Mouse (Mus musculus): ENCODE data around the gene Sh3bp5.

DNA sequence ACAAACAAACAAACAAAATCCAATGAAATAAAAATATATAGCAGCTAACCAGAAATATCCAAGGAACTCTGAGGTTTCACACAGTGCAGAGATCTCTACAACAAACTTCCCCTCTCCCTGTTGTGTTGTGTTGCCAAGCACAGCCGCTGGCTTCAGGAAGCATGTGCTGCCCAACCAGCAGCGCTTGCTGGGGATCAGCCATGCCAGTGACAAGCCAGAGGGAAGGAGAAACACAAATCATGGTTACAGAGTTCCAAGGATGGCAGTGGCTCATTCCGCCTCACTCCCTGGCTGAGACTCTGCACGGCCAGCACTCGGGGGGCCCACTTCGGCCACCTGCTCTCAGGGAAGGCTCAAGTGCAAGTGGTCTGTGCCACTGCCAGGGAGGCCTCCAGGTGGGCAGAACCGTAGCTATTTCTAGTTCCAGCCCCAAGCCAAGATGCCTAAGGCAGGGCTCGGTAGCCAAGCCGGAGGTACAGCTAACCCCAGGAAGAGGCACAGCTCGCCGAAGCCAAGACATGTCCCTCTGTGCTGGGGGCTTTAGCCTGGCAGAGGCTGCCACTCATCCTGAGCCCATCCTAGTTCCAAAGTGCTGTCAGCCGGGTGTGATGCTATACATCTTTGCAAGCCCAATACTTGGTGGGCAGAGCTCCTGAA is 29.6 kb downstream of the Sh3bp5 start:
- TF ChIP-seq CTCF (conservative IDR thresholded peaks at IDR 0.05; ENCODE audit: insufficient read depth, insufficient read length, low read depth, low read length) (no peak), POLR2A (IDR thresholded peaks at IDR 0.05; ENCODE audit: low read depth, low read length) (no peak)

All from kidney, adult 2 months (tissue).